Mouse (Mus musculus) intestine, embryonic 14.5 days (tissue): ENCODE results near the gene Hsdl1. TPM values are rescaled to one million over a fixed set of nuclear protein-coding genes. Genes with fewer than 3 reads are reported as not detected.

Source experiments
- ATAC-seq: fragments of 200-750 bp; cut with Nextera tagmentation; replicated peaks from 2 replicates; pipeline ENCODE4 v1.8.0; 2017; ENCODE audit warnings: low read depth, moderate number of reproducible peaks, moderate TSS enrichment, moderate library complexity; ENCODE audit not compliant: low FRiP score, low TSS enrichment
- DNase-seq: peaks from one replicate; pipeline ENCODE4 v3.0.0-alpha.2; 2018; ENCODE audit warnings: low spot score
- H3K27ac ChIP-seq: fragments of 300-500 bp; sonication (generic); 2 replicates; pipeline ENCODE4 v1.5.1; 2014; ENCODE audit warnings: low read depth, mild to moderate bottlenecking, control low read depth
- H3K27me3 ChIP-seq: fragments of 300-500 bp; sonication (generic); replicated peaks from 2 replicates; pipeline ENCODE4 v1.6.1; 2014; ENCODE audit warnings: low read length, control low read depth; ENCODE audit not compliant: control insufficient read depth, insufficient read depth
- H3K36me3 ChIP-seq: fragments of 300-500 bp; sonication (generic); 2 replicates; pipeline ENCODE4 v1.6.1; 2014; ENCODE audit warnings: low read length, control low read depth; ENCODE audit not compliant: control insufficient read depth, insufficient read depth
- H3K4me1 ChIP-seq: fragments of 300-500 bp; sonication (generic); replicated peaks from 2 replicates; pipeline ENCODE4 v1.6.1; 2014; ENCODE audit warnings: low read length, control low read depth, mixed read lengths; ENCODE audit not compliant: control insufficient read depth, insufficient read depth
- H3K4me2 ChIP-seq: fragments of 300-500 bp; sonication (generic); 2 replicates; pipeline ENCODE4 v1.6.1; 2014; ENCODE audit warnings: low read length
- H3K4me3 ChIP-seq: fragments of 300-500 bp; sonication (generic); 2 replicates; pipeline ENCODE4 v1.5.1; 2014; ENCODE audit warnings: low read depth, low read length, control low read depth, mixed read lengths
- H3K9ac ChIP-seq: fragments of 300-500 bp; sonication (generic); 2 replicates; pipeline ENCODE4 v1.6.1; 2014; ENCODE audit warnings: mild to moderate bottlenecking, low read length
- H3K9me3 ChIP-seq: fragments of 300-500 bp; sonication (generic); 2 replicates; pipeline ENCODE4 v1.6.1; 2016; ENCODE audit warnings: low read length, control low read depth; ENCODE audit not compliant: control insufficient read depth
- WGBS: fragments of 180-500 bp; shearing (Covaris S2); extraction: QIAGEN DNeasy Blood & Tissue Kit; methylation state at CpG from one replicate; pipeline ENCODE4 v1.1.7; 2014; 5-methylcytosine and 5-hydroxymethylcytosine counted together
- polyA plus RNA-seq: library from polyadenylated mRNA; unstranded; fragments of >200 nt; fragmentation: Nextera tagmentation; extraction: Ambion mirVana; gene quantifications from 2 replicates; pipeline ENCODE4 v1.2.1, GENCODE M21; 2014

Hsdl1 gene
- polyA plus RNA-seq, 1 experiment from 2014 or later = 36.6 TPM

DNA sequence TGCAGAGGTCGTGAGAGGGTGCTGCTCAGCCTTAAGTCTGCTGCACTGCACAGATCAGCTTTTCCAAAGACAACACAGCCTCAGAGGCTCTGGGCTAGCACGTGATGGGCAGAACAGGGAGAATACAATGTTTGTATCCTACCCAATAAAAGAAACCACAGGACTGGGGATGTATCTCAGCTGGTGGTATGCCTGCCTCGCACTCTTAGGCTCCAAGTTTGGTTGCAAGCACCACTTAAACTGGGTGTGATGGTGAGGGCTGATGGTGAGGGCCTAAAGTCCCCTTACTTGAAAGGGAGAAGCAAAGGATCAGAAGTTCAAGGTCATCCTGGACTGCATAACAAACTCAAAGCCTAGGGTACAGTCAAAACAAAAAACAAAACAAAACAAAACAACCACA lies 30.4 kb downstream of the Hsdl1 start:
- H3K4me2 ChIP-seq = no peak overlapping the region
- no peaks in the 10 kb centered on the region for H3K4me1 ChIP-seq
- no peak for DNase-seq
- WGBS = 81% methylated on average over 3 of the region's 3 CpGs
- no peak overlapping the region for H3K4me3 ChIP-seq
- H3K36me3 ChIP-seq = peaks cover 84% of the 10 kb centered on the region
- H3K27ac ChIP-seq = no peak overlapping the region
- ATAC-seq = no peak
- no peaks in the 10 kb centered on the region for H3K9me3 ChIP-seq
- H3K9ac ChIP-seq = no peak overlapping the region
- no peaks in the 10 kb centered on the region for H3K27me3 ChIP-seq

DNA sequence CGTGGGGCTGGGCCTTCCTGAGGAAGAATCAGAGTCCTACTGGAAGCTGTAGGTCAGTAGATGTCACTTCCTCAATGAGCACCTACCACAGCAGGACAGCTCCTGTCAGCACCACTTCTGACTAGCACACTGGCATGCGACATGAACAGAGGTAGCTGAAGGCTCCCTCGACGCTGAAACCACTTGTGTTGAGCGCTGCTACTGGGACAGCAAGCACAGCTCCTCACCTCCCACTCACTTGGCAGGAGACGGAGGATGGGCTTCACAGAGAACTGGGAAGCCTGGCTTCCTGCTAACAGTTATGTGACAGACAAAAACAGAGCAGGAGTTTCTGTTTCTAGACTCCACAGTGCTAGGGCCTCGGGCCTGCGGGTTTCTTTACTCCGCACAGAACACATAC lies 43.0 kb downstream of the Hsdl1 start:
- H3K4me1 ChIP-seq = no peaks in the 10 kb centered on the region
- no peak overlapping the region for H3K27ac ChIP-seq
- H3K4me2 ChIP-seq = no peak overlapping the region
- no peak for DNase-seq
- no peak overlapping the region for H3K4me3 ChIP-seq
- no peak overlapping the region for H3K9ac ChIP-seq
- ATAC-seq = no peak
- no peaks in the 10 kb centered on the region for H3K9me3 ChIP-seq
- H3K27me3 ChIP-seq = no peaks in the 10 kb centered on the region
- peaks cover 99% of the 10 kb centered on the region for H3K36me3 ChIP-seq
- WGBS = 89% methylated on average over 9 of the region's 9 CpGs

DNA sequence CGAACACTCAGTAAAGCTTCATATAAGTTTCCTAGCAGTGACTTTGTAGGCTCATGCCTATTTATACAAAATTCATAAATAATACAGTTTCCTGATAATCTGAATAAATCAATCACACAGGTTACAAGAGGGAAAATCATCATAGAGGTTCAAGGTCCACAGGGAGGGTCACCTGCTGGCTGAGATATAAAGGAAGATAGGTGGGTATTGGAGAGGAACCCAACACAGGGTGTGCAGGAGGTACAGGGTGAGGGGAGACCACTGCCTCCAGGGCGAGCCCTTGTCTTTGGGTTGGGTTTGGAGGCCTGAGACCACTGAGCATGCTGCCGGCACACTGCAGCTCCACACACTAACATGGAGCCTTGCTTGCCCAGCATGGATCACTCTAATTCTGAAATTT lies 43.6 kb downstream of the Hsdl1 start:
- Histone ChIP-seq H3K27ac (no peak overlapping the region), H3K4me3 (no peak overlapping the region), H3K4me2 (no peak overlapping the region), H3K9me3 (no peaks in the 10 kb centered on the region), H3K36me3 (peaks cover 99% of the 10 kb centered on the region), H3K4me1 (no peaks in the 10 kb centered on the region), H3K9ac (no peak overlapping the region), H3K27me3 (no peaks in the 10 kb centered on the region)
- ATAC-seq = no peak
- DNase-seq = no peak
- 91% methylated on average over 3 of the region's 3 CpGs for whole genome bisulfite sequencing

DNA sequence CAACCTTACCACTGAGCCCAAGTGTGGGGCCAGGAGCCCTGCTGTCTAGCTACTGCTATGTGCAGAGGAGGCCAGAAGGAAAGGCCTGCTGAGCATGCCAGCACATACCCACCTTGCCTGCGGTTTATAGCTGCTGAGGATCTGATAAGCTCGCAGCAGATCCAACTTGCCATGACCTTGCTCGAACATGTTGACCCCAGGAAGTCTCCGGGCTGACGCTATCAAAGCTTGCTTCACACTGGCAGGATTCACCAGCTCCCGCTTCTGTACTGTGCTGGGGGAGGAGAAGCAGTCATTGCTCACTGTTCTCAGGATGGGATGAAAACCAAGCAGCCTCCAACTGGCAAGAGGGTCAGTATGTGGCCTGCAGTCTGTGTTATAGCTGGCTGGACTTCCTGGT lies 44.0 kb downstream of the Hsdl1 start:
- no peak overlapping the region for H3K4me3 ChIP-seq
- ATAC-seq = no peak
- H3K4me1 ChIP-seq = no peaks in the 10 kb centered on the region
- H3K27ac ChIP-seq = no peak overlapping the region
- H3K9ac ChIP-seq = no peak overlapping the region
- no peak overlapping the region for H3K4me2 ChIP-seq
- no peaks in the 10 kb centered on the region for H3K9me3 ChIP-seq
- peaks cover 97% of the 10 kb centered on the region for H3K36me3 ChIP-seq
- no peak for DNase-seq
- no peaks in the 10 kb centered on the region for H3K27me3 ChIP-seq
- WGBS = 70% methylated on average over 6 of the region's 6 CpGs

DNA sequence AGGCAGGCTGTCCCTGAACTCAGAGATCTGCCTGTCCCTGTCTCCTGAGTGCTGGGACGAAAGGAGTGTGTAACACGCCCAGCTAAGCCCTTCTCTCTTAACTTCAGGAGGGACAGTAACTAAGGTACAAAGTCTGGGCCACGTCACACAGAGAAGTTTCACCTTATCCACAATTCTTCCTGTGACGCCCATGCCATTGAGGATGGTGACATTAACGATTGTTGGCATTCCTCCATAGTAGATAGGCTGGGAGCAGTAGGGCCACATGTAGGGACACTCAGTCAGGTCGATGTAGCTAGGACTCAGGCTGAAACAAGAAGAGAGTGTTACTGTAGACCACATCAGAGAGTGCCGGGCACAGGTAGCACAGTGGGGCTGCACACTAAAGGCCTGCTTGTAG lies 46.2 kb downstream of the Hsdl1 start:
- WGBS = 91% methylated on average over 7 of the region's 7 CpGs
- no peaks in the 10 kb centered on the region for H3K4me1 ChIP-seq
- H3K4me3 ChIP-seq = no peak overlapping the region
- DNase-seq (no peak), ATAC-seq (no peak)
- no peak overlapping the region for H3K9ac ChIP-seq
- no peak overlapping the region for H3K4me2 ChIP-seq
- H3K36me3 ChIP-seq = peaks cover 98% of the 10 kb centered on the region
- H3K9me3 ChIP-seq = no peaks in the 10 kb centered on the region
- no peaks in the 10 kb centered on the region for H3K27me3 ChIP-seq
- H3K27ac ChIP-seq = no peak overlapping the region

DNA sequence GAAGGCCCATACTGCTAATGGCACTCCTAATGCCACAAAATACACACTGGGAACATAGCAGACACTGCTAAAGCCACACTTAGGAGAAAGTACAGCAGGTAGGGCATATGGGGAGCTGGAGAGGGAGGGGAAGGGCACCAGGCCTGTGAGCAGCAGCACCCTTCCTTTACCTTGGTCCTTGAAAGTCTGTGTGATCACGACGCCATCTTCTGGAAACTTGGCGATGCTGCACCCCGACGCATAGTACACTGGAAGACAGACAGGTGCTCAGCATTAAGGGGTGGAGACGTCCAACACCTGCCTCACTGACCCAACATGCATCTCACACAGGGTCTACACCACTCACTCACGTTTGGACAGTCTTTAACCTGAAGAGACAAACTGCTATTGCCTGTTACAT lies 54.9 kb downstream of the Hsdl1 start:
- DNase-seq (no peak), ATAC-seq (no peak; the same call in 1 of the 2 replicates)
- Histone ChIP-seq H3K27me3 (no peaks in the 10 kb centered on the region), H3K4me1 (no peaks in the 10 kb centered on the region), H3K9ac (no peak overlapping the region), H3K4me2 (no peak overlapping the region), H3K27ac (no peak overlapping the region), H3K36me3 (peaks cover 98% of the 10 kb centered on the region), H3K4me3 (no peak overlapping the region), H3K9me3 (no peaks in the 10 kb centered on the region)
- 72% methylated on average over 7 of the region's 7 CpGs for WGBS

DNA sequence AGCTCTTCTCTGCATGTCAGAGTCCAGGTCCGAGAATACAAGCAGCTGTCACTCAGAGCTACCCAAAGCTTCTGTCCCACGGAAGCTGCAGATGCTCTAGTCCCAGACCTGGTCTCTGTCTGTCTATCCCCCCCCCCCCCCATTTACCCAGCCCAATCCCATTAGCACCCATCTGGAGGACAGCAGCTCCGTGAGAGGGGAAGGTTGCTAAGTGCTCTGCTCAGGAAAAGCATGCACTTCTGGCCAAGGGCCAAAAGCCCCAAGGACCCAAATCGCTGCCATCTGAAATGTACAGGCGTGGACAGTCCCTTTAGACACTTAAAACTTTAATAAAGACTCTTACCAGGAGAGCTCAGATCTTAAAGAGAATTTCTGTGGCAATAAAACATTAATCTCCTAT lies 58.3 kb downstream of the Hsdl1 start:
- 70% methylated on average over 5 of the region's 5 CpGs for WGBS
- DNase-seq = no peak
- peaks cover 100% of the 10 kb centered on the region for H3K36me3 ChIP-seq

DNA sequence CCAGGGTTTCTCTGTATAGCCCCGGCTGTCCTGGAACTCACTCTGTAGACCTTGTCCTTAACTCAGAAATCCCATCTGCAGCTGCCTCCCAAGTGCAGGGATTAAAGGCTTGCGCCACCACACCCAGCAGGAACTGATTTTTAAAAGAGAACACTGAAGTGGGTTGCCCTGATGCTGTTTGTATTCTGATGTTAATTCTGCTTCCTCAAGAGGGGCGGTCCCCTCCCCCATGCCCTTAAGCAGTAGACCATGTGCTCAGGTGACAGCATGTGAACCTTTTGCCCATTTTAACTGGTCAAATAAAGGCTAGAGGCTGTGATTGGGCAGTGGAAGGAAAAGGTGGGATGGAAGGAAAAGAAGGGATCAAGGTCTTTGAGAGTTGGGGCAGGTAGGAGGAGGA lies 59.2 kb downstream of the Hsdl1 start:
- WGBS = 74% methylated on average over 3 of the region's 3 CpGs

More for the DNA sequence above, 58.3 kb downstream of the Hsdl1 start:
- Histone ChIP-seq H3K9ac (no peak overlapping the region), H3K27ac (no peak overlapping the region), H3K4me3 (no peak overlapping the region), H3K27me3 (no peaks in the 10 kb centered on the region), H3K9me3 (no peaks in the 10 kb centered on the region), H3K4me2 (no peak overlapping the region), H3K4me1 (no peaks in the 10 kb centered on the region)
- no peak for ATAC-seq

DNA sequence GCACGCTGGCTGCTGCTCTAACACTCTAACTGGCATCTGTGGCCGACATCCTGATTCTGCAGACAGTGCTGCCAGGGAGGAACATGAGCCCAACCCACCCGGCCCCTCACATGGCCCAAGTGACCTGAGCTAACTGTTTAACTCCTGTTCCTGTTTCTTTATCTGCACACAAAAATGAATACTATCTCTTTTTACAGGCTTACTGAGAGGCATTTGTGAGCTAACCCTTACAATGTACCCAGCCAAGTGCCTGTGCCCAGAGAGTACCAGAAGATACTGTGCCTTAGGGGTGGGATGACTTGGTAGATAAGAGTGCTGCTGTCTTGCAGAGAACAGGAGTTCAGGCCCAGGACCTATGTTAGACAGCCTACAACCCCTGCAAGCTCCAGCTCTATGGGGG lies 60.0 kb downstream of the Hsdl1 start:
- no peak for ATAC-seq
- WGBS = 84% methylated on average over 3 of the region's 3 CpGs

More for the DNA sequence above, 59.2 kb downstream of the Hsdl1 start:
- no peak overlapping the region for H3K9ac ChIP-seq
- H3K4me2 ChIP-seq = no peak overlapping the region
- H3K9me3 ChIP-seq = no peaks in the 10 kb centered on the region
- no peak overlapping the region for H3K27ac ChIP-seq
- H3K4me3 ChIP-seq = no peak overlapping the region
- ATAC-seq (no peak), DNase-seq (no peak)
- peaks cover 99% of the 10 kb centered on the region for H3K36me3 ChIP-seq
- H3K4me1 ChIP-seq = no peaks in the 10 kb centered on the region
- H3K27me3 ChIP-seq = no peaks in the 10 kb centered on the region

More for the DNA sequence above, 60.0 kb downstream of the Hsdl1 start:
- Histone ChIP-seq H3K4me3 (no peak overlapping the region), H3K4me2 (no peak overlapping the region), H3K9me3 (no peaks in the 10 kb centered on the region), H3K9ac (no peak overlapping the region), H3K36me3 (peaks cover 99% of the 10 kb centered on the region), H3K4me1 (no peaks in the 10 kb centered on the region), H3K27me3 (no peaks in the 10 kb centered on the region), H3K27ac (no peak overlapping the region)
- DNase-seq = no peak
